Mouse (Mus musculus) kidney, postnatal 0 days (tissue): ENCODE data around the gene Ptgs1. TPM values are rescaled to one million over a fixed set of nuclear protein-coding genes. Genes with fewer than 3 reads are reported as not detected.
A peak's percentile ranks its signal among the peaks of the same experiment; 100 is the strongest.

ENCODE experiments used
- ATAC-seq: fragments of 200-750 bp; cut with Nextera tagmentation; replicated peaks from 2 replicates; pipeline ENCODE4 v1.8.0; 2017; ENCODE audit warnings: low read depth, moderate number of reproducible peaks, moderate TSS enrichment, moderate library complexity; ENCODE audit not compliant: low FRiP score
- DNase-seq: peaks from one replicate; pipeline ENCODE4 v3.0.0-alpha.2; 2016; ENCODE audit warnings: low spot score
- H3K27ac ChIP-seq: fragments of 300-500 bp; sonication (generic); 2 replicates; pipeline ENCODE4 v1.5.1; 2014; ENCODE audit warnings: mild to moderate bottlenecking
- H3K27me3 ChIP-seq: fragments of 300-500 bp; sonication (generic); 2 replicates; pipeline ENCODE4 v1.6.1; 2014; ENCODE audit warnings: low read length, mixed read lengths; ENCODE audit not compliant: insufficient read depth
- H3K36me3 ChIP-seq: fragments of 300-500 bp; sonication (generic); 2 replicates; pipeline ENCODE4 v1.6.1; 2014; ENCODE audit warnings: low read length, mixed read lengths; ENCODE audit not compliant: insufficient read depth
- H3K4me1 ChIP-seq: fragments of 300-500 bp; sonication (generic); replicated peaks from 2 replicates; pipeline ENCODE4 v1.6.1; 2014; ENCODE audit warnings: antibody characterized with exemption, low read length, mixed read lengths; ENCODE audit not compliant: insufficient read depth
- H3K4me2 ChIP-seq: fragments of 300-500 bp; sonication (generic); 2 replicates; pipeline ENCODE4 v1.6.1; 2014; ENCODE audit warnings: mild to moderate bottlenecking, low read length, moderate library complexity, mixed read lengths
- H3K4me3 ChIP-seq: fragments of 300-500 bp; sonication (generic); replicated peaks from 2 replicates; pipeline ENCODE4 v1.5.1; 2014; ENCODE audit warnings: low read depth, low read length
- H3K9ac ChIP-seq: fragments of 300-500 bp; sonication (generic); 2 replicates; pipeline ENCODE4 v1.6.1; 2014; ENCODE audit warnings: low read depth, low read length
- H3K9me3 ChIP-seq: fragments of 300-500 bp; sonication (generic); replicated peaks from 2 replicates; pipeline ENCODE4 v1.6.1; 2016; ENCODE audit warnings: low read length, inconsistent platforms, mixed read lengths
- CTCF ChIP-seq: IDR thresholded peaks from 2 replicates; pipeline ENCODE4 v1.5.1; 2016; ENCODE audit warnings: antibody characterized with exemption, low read depth, mild to moderate bottlenecking, moderate library complexity
- WGBS: fragments of 180-500 bp; shearing (Covaris S2); extraction: QIAGEN DNeasy Blood & Tissue Kit; methylation state at CpG from one replicate; pipeline ENCODE4 v1.1.7; 2014; 5-methylcytosine and 5-hydroxymethylcytosine counted together
- polyA plus RNA-seq: library from polyadenylated mRNA; unstranded; fragments of >200 nt; fragmentation: Nextera tagmentation; extraction: Ambion mirVana; gene quantifications from 2 replicates; pipeline ENCODE4 v1.2.1, GENCODE M21; 2015

Ptgs1 gene
- polyA plus RNA-seq, 1 experiment from 2014 or later: 41.9 TPM

DNA sequence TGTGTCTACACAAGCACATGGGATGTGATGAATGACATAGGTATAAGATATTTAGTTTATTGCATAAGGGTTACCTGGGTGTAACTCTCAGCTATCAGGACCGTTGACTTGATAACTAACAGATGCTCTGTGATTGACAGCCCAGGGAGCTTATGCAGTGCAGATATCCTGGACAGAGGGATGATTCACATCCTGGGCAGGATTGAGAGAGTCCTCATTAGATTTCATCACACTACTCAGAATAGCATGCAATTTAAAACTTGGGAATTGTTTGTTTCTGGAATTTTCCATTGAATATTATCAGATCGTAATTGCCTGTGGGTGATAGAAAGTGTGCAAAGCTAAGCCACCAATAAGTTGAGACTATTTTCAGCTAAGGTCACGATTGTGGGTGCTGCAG lies 17.7 kb downstream of the Ptgs1 start:
- Histone ChIP-seq H3K4me1 (no peaks in the 10 kb centered on the region), H3K27ac (no peak overlapping the region), H3K9ac (no peak overlapping the region), H3K4me2 (no peak overlapping the region), H3K36me3 (no peaks in the 10 kb centered on the region), H3K4me3 (no peak overlapping the region), H3K27me3 (no peaks in the 10 kb centered on the region), H3K9me3 (no peaks in the 10 kb centered on the region)
- TF ChIP-seq CTCF: no peak
- WGBS: 69% methylated on average over 3 of the region's 3 CpGs
- DNase-seq (no peak), ATAC-seq (no peak)

DNA sequence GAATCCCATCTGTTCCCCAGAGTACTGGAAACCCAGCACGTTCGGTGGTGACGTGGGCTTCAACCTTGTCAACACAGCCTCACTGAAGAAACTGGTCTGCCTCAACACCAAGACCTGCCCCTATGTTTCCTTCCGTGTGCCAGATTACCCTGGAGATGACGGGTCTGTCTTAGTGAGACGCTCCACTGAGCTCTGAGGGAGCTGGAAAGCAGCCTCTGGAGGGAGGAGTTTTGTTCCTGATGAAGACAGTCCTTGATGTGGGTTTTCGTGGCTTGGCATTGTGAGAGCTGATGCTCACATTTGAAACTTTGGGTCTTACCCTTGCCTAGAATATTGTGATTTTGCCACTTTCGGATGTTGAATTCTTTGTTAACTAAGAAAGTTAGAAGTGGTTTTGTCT lies 20.9 kb downstream of the Ptgs1 start:
- WGBS: 73% methylated on average over 8 of the region's 8 CpGs
- no peak for TF ChIP-seq CTCF
- no peak for ATAC-seq
- Histone ChIP-seq H3K9me3 (no peaks in the 10 kb centered on the region), H3K4me3 (no peak overlapping the region), H3K9ac (no peak overlapping the region), H3K27me3 (no peaks in the 10 kb centered on the region), H3K4me1 (no peaks in the 10 kb centered on the region), H3K4me2 (no peak overlapping the region), H3K27ac (no peak overlapping the region), H3K36me3 (no peaks in the 10 kb centered on the region)
- no peak for DNase-seq

GRCm38 (mm10) chr2:36252505-36252904 lies 22.3 kb downstream of the Ptgs1 start:
- Histone ChIP-seq H3K36me3 (no peaks in the 10 kb centered on the region), H3K9me3 (no peaks in the 10 kb centered on the region), H3K27ac (no peak overlapping the region), H3K4me2 (no peak overlapping the region), H3K27me3 (no peaks in the 10 kb centered on the region), H3K9ac (no peak overlapping the region), H3K4me3 (no peak overlapping the region), H3K4me1 (no peaks in the 10 kb centered on the region)
- DNase-seq (no peak), ATAC-seq (no peak)
- no peak for TF ChIP-seq CTCF
- WGBS: 94% methylated on average over 4 of the region's 4 CpGs

DNA sequence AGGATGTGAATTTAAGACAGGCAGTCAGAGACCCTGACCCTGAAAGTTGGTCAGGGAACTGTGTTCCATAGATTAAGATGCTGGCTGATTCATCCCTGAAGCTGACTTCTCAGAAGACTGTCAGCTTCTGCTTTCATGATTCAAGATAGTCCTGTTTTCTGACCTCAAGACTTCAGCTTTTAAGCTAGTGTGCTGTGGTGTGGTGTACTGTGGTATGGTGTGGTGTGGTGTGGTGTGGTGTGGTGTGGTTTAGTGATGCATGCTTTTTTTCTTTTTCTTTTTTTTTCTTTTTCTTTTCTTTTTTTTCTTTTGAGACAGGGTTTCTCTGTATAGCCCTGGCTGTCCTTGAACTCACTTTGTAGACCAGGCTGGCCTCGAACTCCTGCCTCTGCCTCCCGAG lies 24.2 kb downstream of the Ptgs1 start:
- Histone ChIP-seq H3K4me3 (no peak overlapping the region), H3K27ac (no peak overlapping the region), H3K4me1 (no peaks in the 10 kb centered on the region), H3K9ac (no peak overlapping the region), H3K27me3 (no peaks in the 10 kb centered on the region), H3K9me3 (no peaks in the 10 kb centered on the region), H3K4me2 (no peak overlapping the region), H3K36me3 (no peaks in the 10 kb centered on the region)
- no peak for TF ChIP-seq CTCF
- no peak for DNase-seq
- no peak for ATAC-seq
- WGBS: 92% methylated on average over 2 of the region's 2 CpGs

- Histone ChIP-seq H3K4me2 (no peak overlapping the region), H3K36me3 (no peaks in the 10 kb centered on the region), H3K4me1 (no peaks in the 10 kb centered on the region), H3K27me3 (no peaks in the 10 kb centered on the region), H3K9me3 (no peaks in the 10 kb centered on the region), H3K4me3 (no peak overlapping the region), H3K9ac (no peak overlapping the region), H3K27ac (no peak overlapping the region)
- DNase-seq (no peak), ATAC-seq (no peak)
- TF ChIP-seq CTCF: no peak
Measured at GRCm38 (mm10) chr2:36256931-36257330, 26.7 kb downstream of the Ptgs1 start.

- DNase-seq: no peak
- Histone ChIP-seq H3K4me3 (no peak overlapping the region), H3K4me1 (no peaks in the 10 kb centered on the region), H3K9ac (no peak overlapping the region), H3K36me3 (no peaks in the 10 kb centered on the region), H3K4me2 (no peak overlapping the region), H3K27me3 (no peaks in the 10 kb centered on the region), H3K27ac (0 out of 2 replicates have a peak overlapping the region, but pooled peaks have one; percentile 25), H3K9me3 (no peaks in the 10 kb centered on the region)
- no peak for ATAC-seq
- TF ChIP-seq CTCF: no peak
- WGBS: 50% methylated on average over 4 of the region's 4 CpGs
Measured at GRCm38 (mm10) chr2:36259382-36259781, 29.2 kb downstream of the Ptgs1 start.

GRCm38 (mm10) chr2:36259798-36260540 lies 29.7 kb downstream of the Ptgs1 start:
- no peaks in the 10 kb centered on the region for H3K27me3 ChIP-seq
- H3K27ac ChIP-seq: no peak overlapping the region
- ATAC-seq: no peak
- no peak for TF ChIP-seq CTCF
- no peaks in the 10 kb centered on the region for H3K9me3 ChIP-seq
- WGBS: 66% methylated on average over 6 of the region's 6 CpGs
- no peak for DNase-seq
- H3K36me3 ChIP-seq: no peaks in the 10 kb centered on the region
- no peak overlapping the region for H3K9ac ChIP-seq
- H3K4me3 ChIP-seq: no peak overlapping the region
- no peak overlapping the region for H3K4me2 ChIP-seq
- no peaks in the 10 kb centered on the region for H3K4me1 ChIP-seq
